8 mouse cellular contexts compared by ENCODE assay signal in the genomic region with DNA sequence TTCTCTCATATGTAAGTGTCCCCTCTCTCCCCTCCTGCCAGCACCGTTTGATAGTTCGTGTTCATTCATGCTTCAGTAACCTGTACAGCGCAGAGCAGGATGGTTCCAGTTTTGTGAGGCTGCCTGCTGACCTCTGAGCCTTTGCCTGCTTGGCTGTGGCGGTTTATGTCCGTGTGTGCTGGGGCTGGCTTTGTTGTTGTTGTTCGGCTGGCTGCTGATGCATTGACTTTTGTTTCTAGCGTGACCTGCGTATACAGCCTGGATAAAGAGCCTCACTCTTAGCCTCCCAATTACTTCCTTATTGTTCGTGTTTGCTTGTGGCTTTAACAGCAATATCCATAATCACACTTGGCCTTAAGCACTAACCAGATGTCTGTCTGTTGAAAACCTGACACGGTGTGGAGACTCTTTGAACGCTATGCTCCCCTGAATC. TPM values are rescaled to one million over a fixed set of nuclear protein-coding genes. Genes with fewer than 3 reads are reported as not detected.
A peak's percentile ranks its signal among the peaks of the same experiment; 100 is the strongest.
DNase-seq lines count a peak whose midpoint lies in the region; ATAC-seq and TF ChIP-seq lines count a peak whose summit lies in the region.

No protein-coding gene starts in this region.

- H3K27me3 ChIP-seq in hindbrain, postnatal 0 days (ENCODE audit: insufficient read depth, low read length) = no peaks in the 10 kb centered on the region
- no peaks in the 10 kb centered on the region for H3K27me3 ChIP-seq in midbrain, embryonic 15.5 days (replicated peaks)

- no peaks in the 10 kb centered on the region for H3K36me3 ChIP-seq in hindbrain, postnatal 0 days (ENCODE audit: insufficient read depth, low read length)
- no peaks in the 10 kb centered on the region for H3K36me3 ChIP-seq in midbrain, embryonic 15.5 days (replicated peaks)

- TF ChIP-seq CTCF in brain, embryonic 14.5 days (IDR thresholded peaks at IDR 0.05; ENCODE audit: borderline replicate concordance, extremely low read depth, insufficient read depth, insufficient read length) = no peak
- TF ChIP-seq CTCF in hindbrain, postnatal 0 days (IDR thresholded peaks at IDR 0.05; ENCODE audit: low read depth) = no peak

- H3K4me1 ChIP-seq in hindbrain, postnatal 0 days (ENCODE audit: insufficient read depth, low read length) = no peaks in the 10 kb centered on the region
- peaks cover 12% of the 10 kb centered on the region for H3K4me1 ChIP-seq in midbrain, embryonic 15.5 days

- WGBS in hindbrain, postnatal 0 days = 11% methylated on average over 11 of the region's 11 CpGs
- WGBS in midbrain, embryonic 15.5 days = 23% methylated on average over 11 of the region's 11 CpGs

- no peaks in the 10 kb centered on the region for H3K9me3 ChIP-seq in hindbrain, postnatal 0 days (ENCODE audit: low read length)
- H3K9me3 ChIP-seq in midbrain, embryonic 15.5 days = no peaks in the 10 kb centered on the region

- ATAC-seq in hindbrain, postnatal 0 days = peak; percentile 93
- peak; percentile 83 for ATAC-seq in midbrain, embryonic 15.5 days (replicated peaks)

- H3K4me2 ChIP-seq in hindbrain, postnatal 0 days (ENCODE audit: low read depth, low read length) = peak overlapping the region; percentile 49
- peak overlapping the region; percentile 42 for H3K4me2 ChIP-seq in midbrain, embryonic 15.5 days

- H3K9ac ChIP-seq in hindbrain, postnatal 0 days (replicated peaks; ENCODE audit: low read length) = no peak overlapping the region
- H3K9ac ChIP-seq in midbrain, embryonic 15.5 days = peak overlapping the region; percentile 14; the same call in 1 of the 2 replicates

- peak; percentile 73 for DNase-seq in brain, embryonic 14.5 days (ENCODE audit: low read depth)
- peak; percentile 60 for DNase-seq in embryo, embryonic 11 days
- peak; percentile 62 for DNase-seq in hindbrain, postnatal 0 days (ENCODE audit: low spot score)
- no peak for DNase-seq in thymus, postnatal 10 days (ENCODE audit: low spot score in 2 of 2)
- DNase-seq in thymus, postnatal 0 days (ENCODE audit: low spot score) = no peak
- no peak for DNase-seq in urinary bladder, adult 18-20 months (ENCODE audit: low spot score in 2 of 2)
- no peak for DNase-seq in urinary bladder, postnatal 10 days (ENCODE audit: low spot score)

- peak overlapping the region; percentile 72 for H3K27ac ChIP-seq in hindbrain, postnatal 0 days
- peak overlapping the region; percentile 49; the same call in 1 of the 2 replicates for H3K27ac ChIP-seq in midbrain, embryonic 15.5 days

- H3K4me3 ChIP-seq in hindbrain, postnatal 0 days (ENCODE audit: low read length) = peak overlapping the region; percentile 22
- 0 out of 2 replicates have a peak overlapping the region, but pooled peaks have one; percentile 9 for H3K4me3 ChIP-seq in midbrain, embryonic 15.5 days

- TF ChIP-seq POLR2A in brain, embryonic 14.5 days (IDR thresholded peaks at IDR 0.05; ENCODE audit: borderline replicate concordance, extremely low read depth, insufficient read depth, insufficient read length, poor library complexity, severe bottlenecking) = no peak

RNA-seq across cellular contexts. Expression of a gene that starts 35.0 kb away (rescaled TPM):
- polyA plus RNA-seq in brain, embryonic 14.5 days (2012; rRNA removed) = 10.0 and 17.6 TPM in 2 replicates
- total RNA-seq in hindbrain, postnatal 0 days (2014; rRNA removed) = 47.4 and 54.0 TPM in 2 replicates
- 30.8 and 39.4 TPM in 2 replicates for polyA plus RNA-seq in hindbrain, postnatal 0 days (2015; fragmentation: Nextera tagmentation; extraction: Ambion mirVana)
- 16.1 and 16.9 TPM in 2 replicates for polyA plus RNA-seq in midbrain, embryonic 15.5 days (2015; fragmentation: Nextera tagmentation; extraction: Ambion mirVana)
- 43.3 and 54.9 TPM in 2 replicates for polyA plus RNA-seq in thymus, postnatal 0 days (2015; fragmentation: Nextera tagmentation; extraction: Ambion mirVana)

RNA-seq across cellular contexts. Expression of a gene that starts 53.2 kb away (rescaled TPM):
- 37.4 and 49.8 TPM in 2 replicates for polyA plus RNA-seq in brain, embryonic 14.5 days (2012; rRNA removed)
- 70.3 and 75.5 TPM in 2 replicates for total RNA-seq in hindbrain, postnatal 0 days (2014; rRNA removed)
- 69.0 and 72.1 TPM in 2 replicates for polyA plus RNA-seq in hindbrain, postnatal 0 days (2015; fragmentation: Nextera tagmentation; extraction: Ambion mirVana)
- polyA plus RNA-seq in midbrain, embryonic 15.5 days (2015; fragmentation: Nextera tagmentation; extraction: Ambion mirVana) = 75.9 and 82.2 TPM in 2 replicates
- polyA plus RNA-seq in thymus, postnatal 0 days (2015; fragmentation: Nextera tagmentation; extraction: Ambion mirVana) = 0.60 and 0.94 TPM in 2 replicates

Comparison
In these comparisons a context has a peak if more than half of its experiments do, and no peak if none do; other contexts are left out.
1. DNase-seq: peak in brain, embryonic 14.5 days (single experiment), embryo, embryonic 11 days (single experiment) and hindbrain, postnatal 0 days (single experiment); none in thymus, postnatal 10 days (0 of 2), thymus, postnatal 0 days (single experiment), urinary bladder, adult 18-20 months (0 of 2) and urinary bladder, postnatal 10 days (single experiment).
2. RNA of a gene that starts 53.2 kb away (polyA plus RNA-seq): 75.9 to 82.2 TPM in midbrain, embryonic 15.5 days, 69.0 to 72.1 TPM in hindbrain, postnatal 0 days and 37.4 to 49.8 TPM in brain, embryonic 14.5 days; 0.60 to 0.94 TPM in thymus, postnatal 0 days; every median in the first group is over 10 times any median in the second.